Mouse (Mus musculus): ENCODE measurements around the gene Dusp12. TPM values are rescaled to one million over a fixed set of nuclear protein-coding genes. Genes with fewer than 3 reads are reported as not detected.
A peak's percentile ranks its signal among the peaks of the same experiment; 100 is the strongest.

The Dusp12 gene
- polyA plus RNA-seq, 1 experiment = 13.8 TPM

DNA sequence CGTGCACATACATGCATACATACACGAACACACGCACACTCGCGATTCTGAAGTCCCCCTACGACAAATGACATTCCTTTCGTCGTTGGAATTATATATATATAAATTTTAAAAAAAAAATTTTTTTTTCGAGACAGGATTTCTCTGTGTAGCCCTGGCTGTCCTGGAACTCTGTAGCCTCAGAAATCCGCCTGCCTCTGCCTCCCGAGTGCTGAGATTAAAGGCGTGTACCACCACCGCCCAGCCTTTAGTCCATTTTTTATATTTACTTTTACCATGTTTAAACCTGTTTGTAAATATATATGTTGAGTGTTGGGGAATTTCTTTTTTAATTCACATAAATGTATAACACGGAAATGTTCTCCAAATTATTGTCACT, 16.4 kb downstream of the Dusp12 start:
- TF ChIP-seq CTCF (conservative IDR thresholded peaks at IDR 0.05; ENCODE audit: insufficient read depth, insufficient read length, low read depth, low read length) = no peak
- TF ChIP-seq POLR2A (IDR thresholded peaks at IDR 0.05; ENCODE audit: low read depth, low read length) = no peak

DNA sequence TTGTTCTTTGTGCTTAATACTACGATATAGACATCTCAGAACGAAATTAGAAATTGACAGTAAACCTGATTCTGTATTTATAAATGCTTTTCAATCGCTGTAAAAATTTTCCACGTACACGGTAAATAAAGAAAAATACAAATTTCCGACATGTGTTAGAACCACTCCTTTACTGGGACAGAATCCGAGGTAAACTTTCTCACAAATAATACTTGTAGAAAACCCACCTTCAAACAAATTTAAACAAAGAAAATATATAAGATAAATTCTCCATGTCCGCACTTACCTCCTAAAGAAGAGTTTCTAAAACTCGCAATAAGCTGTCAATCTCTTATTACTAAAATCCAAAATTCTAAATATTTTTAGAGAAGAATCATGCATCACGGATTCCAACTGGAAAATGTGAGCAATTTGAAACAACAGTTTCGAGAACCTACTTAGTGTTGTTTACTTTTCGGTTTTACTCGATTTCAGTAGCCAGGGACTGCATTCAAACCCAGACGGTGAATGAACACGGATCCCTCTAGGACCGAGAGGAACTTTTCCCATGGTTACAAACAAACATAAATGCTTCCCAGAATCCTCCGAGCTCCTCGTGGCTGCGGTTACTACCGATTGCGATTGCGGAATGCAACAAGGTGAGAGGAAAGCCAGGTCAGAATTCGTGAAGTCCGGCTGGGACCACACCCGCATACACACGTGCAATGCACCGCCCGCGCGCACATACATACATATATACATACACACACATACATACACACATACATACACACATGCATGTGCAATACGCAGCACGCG, 17.0 kb downstream of the Dusp12 start:
- TF ChIP-seq POLR2A (IDR thresholded peaks at IDR 0.05; ENCODE audit: low read depth, low read length) = no peak
- TF ChIP-seq CTCF (conservative IDR thresholded peaks at IDR 0.05; ENCODE audit: insufficient read depth, insufficient read length, low read depth, low read length) = no peak
- peaks cover 4% of the 10 kb centered on the region; the same call in 1 of the 2 replicates for H3K4me1 ChIP-seq (ENCODE audit: control insufficient read depth, insufficient read depth, low read length)
- peak; percentile 93 for DNase-seq
- H3K27me3 ChIP-seq (replicated peaks; ENCODE audit: control insufficient read depth, insufficient read depth, low read length) = no peaks in the 10 kb centered on the region
- H3K36me3 ChIP-seq (ENCODE audit: control insufficient read depth, insufficient read depth, low read length) = no peaks in the 10 kb centered on the region
- H3K4me3 ChIP-seq (ENCODE audit: insufficient read depth, low read depth, low read length) = peak overlapping the region; percentile 98
- WGBS = under 1% methylated on average over 33 of the region's 33 CpGs
- no peak overlapping the region for H3K27ac ChIP-seq (ENCODE audit: insufficient read depth, low read depth, low read length)

More for the DNA sequence above, 16.4 kb downstream of the Dusp12 start:
- Histone ChIP-seq H3K27me3 (replicated peaks; ENCODE audit: control insufficient read depth, insufficient read depth, low read length) (no peaks in the 10 kb centered on the region), H3K4me1 (ENCODE audit: control insufficient read depth, insufficient read depth, low read length) (peaks cover 4% of the 10 kb centered on the region; the same call in 1 of the 2 replicates), H3K27ac (ENCODE audit: insufficient read depth, low read depth, low read length) (no peak overlapping the region), H3K36me3 (ENCODE audit: control insufficient read depth, insufficient read depth, low read length) (no peaks in the 10 kb centered on the region), H3K4me3 (ENCODE audit: insufficient read depth, low read depth, low read length) (peak overlapping the region; percentile 74)
- WGBS = 13% methylated on average over 14 of the region's 14 CpGs
- DNase-seq = no peak

DNA sequence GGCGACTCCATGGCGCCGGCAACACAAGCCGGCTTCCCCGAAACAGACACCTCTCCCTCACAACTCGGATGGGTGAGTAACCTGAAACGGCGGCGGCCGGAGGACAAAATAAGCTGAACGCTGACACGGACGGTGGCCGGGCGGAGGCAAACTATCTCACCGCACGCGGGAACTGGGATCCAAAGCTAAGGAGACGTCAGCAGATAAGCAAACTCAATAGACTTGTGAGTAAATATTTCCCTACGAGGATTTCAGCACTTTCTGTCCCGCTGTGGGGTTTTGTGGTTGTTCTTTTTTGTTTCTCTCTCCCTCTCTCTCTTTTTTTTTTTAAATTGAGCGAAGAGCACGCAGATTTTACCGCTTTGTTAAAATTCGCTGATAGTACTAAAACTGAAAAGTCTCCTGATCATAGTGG, 17.6 kb downstream of the Dusp12 start, which contains the start of gene Atf6:
Atf6 (minus strand) TSS at position 81 of the 415 bp plus-strand sequence.
- under 1% methylated on average over 25 of the region's 25 CpGs for WGBS
- TF ChIP-seq POLR2A (IDR thresholded peaks at IDR 0.05; ENCODE audit: low read depth, low read length) (no peak), CTCF (conservative IDR thresholded peaks at IDR 0.05; ENCODE audit: insufficient read depth, insufficient read length, low read depth, low read length) (no peak)
- peak; percentile 98 for DNase-seq
- peak within 1 kb of the TSS; percentile 59 for H3K27ac ChIP-seq (ENCODE audit: insufficient read depth, low read depth, low read length)
- no peaks in the 10 kb centered on the region for H3K27me3 ChIP-seq (replicated peaks; ENCODE audit: control insufficient read depth, insufficient read depth, low read length)
- 0 out of 2 replicates have a peak, but pooled peaks cover 4% of the 10 kb centered on the region for H3K4me1 ChIP-seq (ENCODE audit: control insufficient read depth, insufficient read depth, low read length)
- peak within 1 kb of the TSS; percentile 98 for H3K4me3 ChIP-seq (ENCODE audit: insufficient read depth, low read depth, low read length)
- no peaks in the 10 kb centered on the region for H3K36me3 ChIP-seq (ENCODE audit: control insufficient read depth, insufficient read depth, low read length)

DNA sequence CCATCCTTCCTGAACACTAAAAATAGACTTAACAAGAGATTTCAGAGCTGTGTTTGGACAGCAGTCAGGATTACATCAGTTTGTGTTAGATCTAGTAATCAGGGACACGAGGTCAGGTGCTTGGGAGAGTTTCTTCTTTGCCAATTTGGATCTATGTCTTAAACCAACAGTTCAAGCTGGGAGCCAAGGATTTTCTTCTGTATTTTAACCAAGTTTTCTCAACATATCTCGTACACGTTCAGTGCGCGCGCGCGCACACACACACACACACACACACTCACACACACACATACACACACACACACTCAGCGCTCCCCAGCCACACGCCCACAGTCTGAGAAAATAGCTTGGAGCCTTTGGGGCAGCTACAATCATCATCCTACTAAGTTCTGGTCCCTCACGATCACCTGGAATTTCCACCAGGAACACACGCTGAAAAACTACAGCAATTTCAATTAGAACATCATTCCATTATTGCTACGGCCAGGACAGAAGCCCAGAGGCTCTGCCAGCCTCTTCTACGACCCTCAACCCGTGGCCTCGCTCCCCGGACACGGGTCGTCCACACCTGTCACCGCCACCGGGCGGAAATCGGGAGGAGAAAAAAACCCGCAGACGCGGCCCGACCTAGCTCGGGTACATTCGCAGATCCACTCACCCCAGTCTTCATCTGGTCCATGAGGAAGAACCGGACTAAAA, 18.2 kb downstream of the Dusp12 start:
- 1% methylated on average over 30 of the region's 30 CpGs for WGBS
- peak overlapping the region; percentile 98 for H3K4me3 ChIP-seq (ENCODE audit: insufficient read depth, low read depth, low read length)
- H3K27ac ChIP-seq (ENCODE audit: insufficient read depth, low read depth, low read length) = peak overlapping the region; percentile 59
- TF ChIP-seq CTCF (conservative IDR thresholded peaks at IDR 0.05; ENCODE audit: insufficient read depth, insufficient read length, low read depth, low read length) = no peak
- TF ChIP-seq POLR2A (IDR thresholded peaks at IDR 0.05; ENCODE audit: low read depth, low read length) = no peak
- H3K4me1 ChIP-seq (ENCODE audit: control insufficient read depth, insufficient read depth, low read length) = 0 out of 2 replicates have a peak, but pooled peaks cover 4% of the 10 kb centered on the region
- no peaks in the 10 kb centered on the region for H3K27me3 ChIP-seq (replicated peaks; ENCODE audit: control insufficient read depth, insufficient read depth, low read length)
- H3K36me3 ChIP-seq (ENCODE audit: control insufficient read depth, insufficient read depth, low read length) = no peaks in the 10 kb centered on the region
- peak; percentile 28 for DNase-seq

DNA sequence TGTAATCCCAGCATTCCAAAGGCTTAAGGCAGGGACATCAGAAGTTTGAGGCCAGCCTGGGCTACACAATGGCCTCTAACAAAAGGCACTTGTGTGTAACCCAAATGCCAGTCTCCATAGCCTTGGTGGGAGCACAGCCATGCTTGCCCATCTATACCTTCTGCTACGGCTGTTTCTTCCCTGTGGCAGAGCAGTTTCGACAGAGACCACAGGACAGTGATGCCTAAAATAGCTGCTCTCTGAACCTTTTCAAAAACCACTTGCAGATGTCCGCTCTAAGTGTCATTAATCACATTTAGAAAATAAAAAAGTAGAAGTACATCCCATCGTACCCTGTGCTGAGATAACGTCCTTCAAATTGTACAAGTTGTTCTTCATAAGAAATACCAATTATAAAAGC, 19.9 kb downstream of the Dusp12 start:
- no peak for DNase-seq
- Histone ChIP-seq H3K4me1 (ENCODE audit: control insufficient read depth, insufficient read depth, low read length) (0 out of 2 replicates have a peak, but pooled peaks cover 4% of the 10 kb centered on the region), H3K27ac (ENCODE audit: insufficient read depth, low read depth, low read length) (no peak overlapping the region), H3K27me3 (replicated peaks; ENCODE audit: control insufficient read depth, insufficient read depth, low read length) (no peaks in the 10 kb centered on the region), H3K36me3 (ENCODE audit: control insufficient read depth, insufficient read depth, low read length) (no peaks in the 10 kb centered on the region), H3K4me3 (ENCODE audit: insufficient read depth, low read depth, low read length) (no peak overlapping the region)
- TF ChIP-seq CTCF (conservative IDR thresholded peaks at IDR 0.05; ENCODE audit: insufficient read depth, insufficient read length, low read depth, low read length) (no peak), POLR2A (IDR thresholded peaks at IDR 0.05; ENCODE audit: low read depth, low read length) (no peak)
- 63% methylated on average over 5 of the region's 5 CpGs for WGBS

DNA sequence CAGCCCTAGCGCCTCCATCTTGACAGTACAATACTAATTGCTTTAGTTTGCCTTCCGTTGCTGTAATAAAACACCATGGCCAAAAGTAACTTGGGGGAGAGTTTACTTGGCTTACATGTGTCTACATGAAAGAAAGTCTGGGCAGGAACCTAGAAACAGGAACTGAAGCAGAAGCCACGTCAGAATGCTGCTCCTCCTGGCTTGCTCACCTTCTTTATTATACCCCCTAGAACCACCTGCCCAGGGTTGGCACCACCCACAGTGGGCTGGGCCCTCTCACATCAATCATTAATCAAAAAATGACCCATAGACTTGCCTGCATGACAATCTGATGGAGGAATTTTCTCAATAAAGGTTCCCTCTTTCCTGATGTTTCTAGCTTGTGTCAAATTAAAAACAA, 20.6 kb downstream of the Dusp12 start:
- Histone ChIP-seq H3K36me3 (ENCODE audit: control insufficient read depth, insufficient read depth, low read length) (no peaks in the 10 kb centered on the region), H3K27ac (ENCODE audit: insufficient read depth, low read depth, low read length) (no peak overlapping the region), H3K4me3 (ENCODE audit: insufficient read depth, low read depth, low read length) (no peak overlapping the region), H3K4me1 (ENCODE audit: control insufficient read depth, insufficient read depth, low read length) (0 out of 2 replicates have a peak, but pooled peaks cover 4% of the 10 kb centered on the region), H3K27me3 (replicated peaks; ENCODE audit: control insufficient read depth, insufficient read depth, low read length) (no peaks in the 10 kb centered on the region)
- WGBS = 56% methylated on average over 3 of the region's 3 CpGs
- TF ChIP-seq CTCF (conservative IDR thresholded peaks at IDR 0.05; ENCODE audit: insufficient read depth, insufficient read length, low read depth, low read length) (no peak), POLR2A (IDR thresholded peaks at IDR 0.05; ENCODE audit: low read depth, low read length) (no peak)
- peak; percentile 50 for DNase-seq

DNA sequence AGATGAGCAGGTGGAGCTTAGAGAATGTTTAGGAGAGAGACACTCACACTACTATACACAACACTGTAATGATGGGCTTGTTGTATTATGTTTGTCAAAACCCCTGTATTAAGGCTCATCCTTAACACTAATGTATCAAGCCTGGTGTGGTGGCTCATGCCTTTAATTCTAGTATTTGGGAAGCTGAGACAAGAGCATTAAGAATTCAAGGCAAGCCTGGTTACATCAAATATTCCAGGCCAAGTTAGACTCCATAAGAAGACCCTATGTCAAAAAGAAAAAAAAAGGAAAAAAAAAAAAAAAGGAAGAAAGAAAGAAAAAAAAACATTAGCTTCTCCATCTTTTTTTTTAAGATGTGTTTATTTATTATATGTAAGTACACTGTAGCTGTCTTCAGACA, 21.1 kb downstream of the Dusp12 start:
- H3K27me3 ChIP-seq (replicated peaks; ENCODE audit: control insufficient read depth, insufficient read depth, low read length) = no peaks in the 10 kb centered on the region
- H3K4me3 ChIP-seq (ENCODE audit: insufficient read depth, low read depth, low read length) = no peak overlapping the region
- TF ChIP-seq CTCF (conservative IDR thresholded peaks at IDR 0.05; ENCODE audit: insufficient read depth, insufficient read length, low read depth, low read length) = no peak
- no peak for TF ChIP-seq POLR2A (IDR thresholded peaks at IDR 0.05; ENCODE audit: low read depth, low read length)
- H3K4me1 ChIP-seq (ENCODE audit: control insufficient read depth, insufficient read depth, low read length) = 0 out of 2 replicates have a peak, but pooled peaks cover 4% of the 10 kb centered on the region
- no peaks in the 10 kb centered on the region for H3K36me3 ChIP-seq (ENCODE audit: control insufficient read depth, insufficient read depth, low read length)
- H3K27ac ChIP-seq (ENCODE audit: insufficient read depth, low read depth, low read length) = no peak overlapping the region
- no peak for DNase-seq

All from kidney, adult 2 months (tissue).